Mouse (Mus musculus) Muller cell, postnatal 12 days (primary cell): ENCODE data around the gene Id3.
"Not testable (repeated sequence)": the region's sequence is repeated elsewhere in the genome, so short reads cannot be mapped to it uniquely, and the experiment has no call there.

Experiments
- DNase-seq: peaks from one replicate; pipeline ENCODE4 v3.0.0-alpha.2; 2015; ENCODE audit errors: inconsistent ontology term

Gene Id3

GRCm38 (mm10) chr4:136143193-136143976 lies at the start of gene Id3:
TSS of gene Id3 (plus strand) at chr4:136143497.
- peak; percentile 99 for DNase-seq

GRCm38 (mm10) chr4:136094519-136095219 lies 48.6 kb upstream of the Id3 start:
- no peak for DNase-seq

GRCm38 (mm10) chr4:136095490-136096105 lies 47.7 kb upstream of the Id3 start:
- no peak for DNase-seq

- no peak for DNase-seq
These were observed 46.7 kb upstream of the Id3 start for GRCm38 (mm10) chr4:136096446-136097113.

GRCm38 (mm10) chr4:136098446-136098845 lies 44.9 kb upstream of the Id3 start:
- DNase-seq: no peak

- no peak for DNase-seq
These were observed 42.8 kb upstream of the Id3 start for GRCm38 (mm10) chr4:136100396-136101070.

- not testable (repeated sequence) for DNase-seq
These were observed 41.5 kb upstream of the Id3 start for GRCm38 (mm10) chr4:136101753-136102152.

GRCm38 (mm10) chr4:136104590-136105337 lies 38.5 kb upstream of the Id3 start:
- DNase-seq: peak; percentile 51

- no peak for DNase-seq
These were observed 36.4 kb upstream of the Id3 start for GRCm38 (mm10) chr4:136106880-136107301.

GRCm38 (mm10) chr4:136109153-136109552 lies 34.1 kb upstream of the Id3 start:
- DNase-seq: no peak

- DNase-seq: peak; percentile 94
These were observed 33.1 kb upstream of the Id3 start for GRCm38 (mm10) chr4:136109941-136110900.

GRCm38 (mm10) chr4:136112344-136112743 lies 31.0 kb upstream of the Id3 start:
- no peak for DNase-seq

- DNase-seq: no peak
These were observed 28.6 kb upstream of the Id3 start for GRCm38 (mm10) chr4:136114747-136115146.

GRCm38 (mm10) chr4:136117022-136117421 lies 26.3 kb upstream of the Id3 start:
- peak; percentile 96 for DNase-seq

GRCm38 (mm10) chr4:136120041-136120440 lies 23.3 kb upstream of the Id3 start:
- DNase-seq: peak; percentile 32

GRCm38 (mm10) chr4:136121158-136121557 lies 22.1 kb upstream of the Id3 start:
- DNase-seq: no peak

- no peak for DNase-seq
These were observed 21.3 kb upstream of the Id3 start for GRCm38 (mm10) chr4:136121844-136122468.

GRCm38 (mm10) chr4:136123111-136123791 lies 20.0 kb upstream of the Id3 start:
- DNase-seq: peak; percentile 66

- no peak for DNase-seq
These were observed 19.5 kb upstream of the Id3 start for GRCm38 (mm10) chr4:136123792-136124161.
